Mouse (Mus musculus) thymus, postnatal 10 days (tissue): ENCODE results near the gene Akap8l.

ENCODE experiments used
- DNase-seq, 2 experiments: peaks; one replicate each; pipeline ENCODE4 v3.0.0; 2021; ENCODE audit warnings: low spot score in 2 of 2

Gene Akap8l

GRCm38 (mm10) chr17:32358192-32358942, 8.0 kb upstream of the Akap8l start:
- no peak for DNase-seq

GRCm38 (mm10) chr17:32356766-32357760, 6.7 kb upstream of the Akap8l start:
- no peak for DNase-seq

- no peak for DNase-seq
Measured at GRCm38 (mm10) chr17:32356281-32356680, 5.9 kb upstream of the Akap8l start.

GRCm38 (mm10) chr17:32355031-32355430, 4.6 kb upstream of the Akap8l start:
- no peak for DNase-seq

- no peak for DNase-seq
Measured at GRCm38 (mm10) chr17:32354211-32354610, 3.8 kb upstream of the Akap8l start.

GRCm38 (mm10) chr17:32353696-32354095, 3.3 kb upstream of the Akap8l start:
- no peak for DNase-seq

- DNase-seq = no peak
Measured at GRCm38 (mm10) chr17:32351726-32352125, 1.3 kb upstream of the Akap8l start.

GRCm38 (mm10) chr17:32351269-32351668, 862 bp upstream of the Akap8l start:
- DNase-seq = no peak

- DNase-seq = no peak
Measured at GRCm38 (mm10) chr17:32349851-32350381, 491 bp downstream of the Akap8l start.

- DNase-seq = peak in 1 of 2 experiments; percentile 34
Measured at GRCm38 (mm10) chr17:32349037-32349732, 1.2 kb downstream of the Akap8l start.

GRCm38 (mm10) chr17:32348406-32348805, 2.0 kb downstream of the Akap8l start:
- DNase-seq = no peak

GRCm38 (mm10) chr17:32341102-32341501, 9.3 kb downstream of the Akap8l start:
- DNase-seq = no peak

GRCm38 (mm10) chr17:32340110-32340509, 10.3 kb downstream of the Akap8l start:
- DNase-seq = no peak

GRCm38 (mm10) chr17:32335869-32336268, 14.5 kb downstream of the Akap8l start:
- DNase-seq = no peak

GRCm38 (mm10) chr17:32334921-32335320, 15.5 kb downstream of the Akap8l start:
- no peak for DNase-seq

GRCm38 (mm10) chr17:32333675-32334303, 16.6 kb downstream of the Akap8l start:
- no peak for DNase-seq

GRCm38 (mm10) chr17:32327501-32327900, 22.9 kb downstream of the Akap8l start:
- no peak for DNase-seq

- no peak for DNase-seq
Measured at GRCm38 (mm10) chr17:32322809-32323208, 27.6 kb downstream of the Akap8l start.

GRCm38 (mm10) chr17:32321836-32322235, 28.6 kb downstream of the Akap8l start:
- DNase-seq = no peak

- DNase-seq = peak in 1 of 2 experiments; percentile 80
Measured at GRCm38 (mm10) chr17:32321390-32321734, 29.0 kb downstream of the Akap8l start.
